Mouse (Mus musculus) C2C12 (cell line): ENCODE data around the gene Tcstv1.
"Not testable (repeated sequence)": the region's sequence is repeated elsewhere in the genome, so short reads cannot be mapped to it uniquely, and the experiment has no call there.

ENCODE experiments used
- CEBPB ChIP-seq: IDR thresholded peaks from one replicate; pipeline ENCODE4 v1.6.1; 2011; ENCODE audit warnings: low read depth, mild to moderate bottlenecking, control low read depth, moderate library complexity
- CTCF ChIP-seq: IDR thresholded peaks from one replicate; pipeline ENCODE4 v1.5.1; 2011; ENCODE audit not compliant: control insufficient read depth, insufficient read depth, insufficient read length
- MAX ChIP-seq: IDR thresholded peaks from one replicate; pipeline ENCODE4 v1.6.1; 2011; ENCODE audit warnings: mild to moderate bottlenecking, control low read depth
- USF1 ChIP-seq: IDR thresholded peaks from one replicate; pipeline ENCODE4 v1.6.1; 2011; ENCODE audit warnings: low read depth, mild to moderate bottlenecking, control low read depth, moderate library complexity

- not testable (repeated sequence) for TF ChIP-seq CTCF, CEBPB, USF1, MAX
Observed at GRCm38 (mm10) chr13:119916449-119916848, 21.9 kb upstream of the Tcstv1 start.
